Mouse (Mus musculus): ENCODE data around the gene Otof. TPM values are rescaled to one million over a fixed set of nuclear protein-coding genes. Genes with fewer than 3 reads are reported as not detected.

The Otof gene
- total RNA-seq (2022), result 10 to 100 TPM; 16.0 to 20.1 (median 18.2) TPM

DNA sequence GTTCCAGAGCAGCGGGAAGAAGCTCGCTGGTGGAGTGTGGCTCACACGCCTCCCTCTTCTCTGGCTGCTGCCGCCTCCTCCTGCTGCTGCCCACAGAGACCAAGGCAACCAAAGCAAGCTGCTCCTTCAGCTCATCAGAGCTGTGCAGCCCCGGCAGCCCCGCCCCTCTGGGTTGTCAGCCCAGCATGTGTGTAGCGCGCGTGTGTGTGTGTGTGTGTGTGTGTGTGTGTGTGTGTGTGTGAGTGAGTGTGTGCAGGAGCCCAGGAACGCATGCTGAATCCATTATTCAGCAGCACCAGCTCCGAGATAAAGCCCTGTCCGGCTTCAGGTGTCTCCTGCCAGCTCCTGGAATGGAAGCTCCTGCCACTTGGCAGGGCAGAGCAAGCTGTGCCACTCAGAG is at the start of gene Otof:
TSS of gene Otof (minus strand) at position 112 of the 400 bp plus-strand sequence.
- DNase-seq (ENCODE audit: low spot score in 2 of 2), result peak; percentile 27 to 79

DNA sequence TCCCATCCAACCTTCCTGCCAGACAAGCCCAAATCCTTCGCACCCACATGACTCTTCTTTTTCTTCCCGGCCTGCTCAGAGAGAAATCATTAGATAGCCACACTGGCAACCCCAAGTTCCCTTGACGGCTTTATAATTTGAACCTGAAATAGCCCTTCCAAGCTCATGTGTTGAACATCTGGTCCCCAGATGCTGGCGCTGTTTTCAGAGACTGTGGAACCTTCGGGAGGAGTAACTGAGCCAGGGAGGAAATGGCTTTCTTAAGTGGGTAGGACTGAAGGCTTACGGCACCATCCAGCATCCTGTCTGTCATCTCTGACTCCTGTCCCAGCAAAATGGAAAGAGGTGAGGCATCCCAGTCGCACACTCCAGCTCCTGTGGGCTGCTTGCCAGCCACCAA is 35.6 kb upstream of the Otof start:
- DNase-seq (ENCODE audit: low spot score in 2 of 2), result no peak

DNA sequence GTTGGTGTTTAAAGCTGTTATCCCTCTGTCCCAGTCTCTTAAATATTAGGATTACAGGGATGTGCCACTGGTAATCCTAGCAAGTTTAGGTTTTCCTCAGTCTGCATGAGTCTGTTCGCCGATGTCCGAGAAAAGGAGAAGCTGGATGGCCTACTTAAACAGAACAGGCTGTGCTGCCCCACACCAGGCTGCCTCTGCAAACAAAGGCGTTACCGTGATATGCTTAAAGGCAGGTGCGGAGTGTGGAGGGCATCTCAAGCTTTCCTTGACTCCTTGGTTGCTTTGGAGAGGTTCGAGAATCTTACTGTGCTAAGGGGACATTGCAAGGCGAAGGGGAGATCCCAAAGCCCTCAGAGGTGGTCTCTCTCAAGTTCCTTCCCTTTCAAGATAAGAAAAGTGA is 35.1 kb upstream of the Otof start:
- DNase-seq (ENCODE audit: low spot score in 2 of 2), result no peak

DNA sequence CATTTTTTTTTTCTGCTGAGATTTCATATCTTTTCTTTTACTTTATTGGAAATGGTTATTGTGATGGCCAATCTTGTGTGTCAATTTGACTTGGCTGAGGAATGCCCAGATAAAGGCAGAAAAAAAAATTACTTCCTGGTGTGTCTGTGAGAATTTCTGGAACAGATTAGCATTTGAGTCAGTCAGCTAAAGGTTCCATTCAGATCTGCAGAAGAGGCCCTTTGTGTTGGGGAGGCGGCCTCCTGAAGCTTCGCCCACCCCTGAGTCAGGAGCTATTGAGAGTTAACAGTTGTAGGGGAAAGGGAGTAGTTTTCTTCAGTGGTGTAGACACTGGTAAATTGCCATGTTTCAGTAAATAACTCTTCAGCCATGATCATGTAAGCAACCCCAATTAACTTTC is 33.6 kb upstream of the Otof start:
- no peak for DNase-seq (ENCODE audit: low spot score in 2 of 2)

DNA sequence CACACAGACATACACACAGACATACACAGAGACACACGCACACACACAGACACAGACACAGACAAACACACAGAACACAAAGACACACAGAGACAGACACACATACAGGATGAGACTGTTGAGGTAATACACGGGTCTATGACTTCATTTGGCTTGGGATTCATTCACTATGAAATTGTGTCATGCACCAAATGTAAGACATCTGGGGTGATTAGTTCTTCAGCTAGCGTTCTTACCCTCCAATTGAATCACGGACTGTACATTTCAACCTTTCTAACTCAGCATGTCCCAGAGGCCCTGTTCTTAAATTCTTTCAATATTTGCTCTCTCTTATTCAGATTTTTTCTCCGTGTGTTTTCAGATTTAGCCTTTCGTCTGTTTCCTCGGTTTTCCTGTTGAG is 32.9 kb upstream of the Otof start:
- DNase-seq (ENCODE audit: low spot score in 2 of 2), result no peak

DNA sequence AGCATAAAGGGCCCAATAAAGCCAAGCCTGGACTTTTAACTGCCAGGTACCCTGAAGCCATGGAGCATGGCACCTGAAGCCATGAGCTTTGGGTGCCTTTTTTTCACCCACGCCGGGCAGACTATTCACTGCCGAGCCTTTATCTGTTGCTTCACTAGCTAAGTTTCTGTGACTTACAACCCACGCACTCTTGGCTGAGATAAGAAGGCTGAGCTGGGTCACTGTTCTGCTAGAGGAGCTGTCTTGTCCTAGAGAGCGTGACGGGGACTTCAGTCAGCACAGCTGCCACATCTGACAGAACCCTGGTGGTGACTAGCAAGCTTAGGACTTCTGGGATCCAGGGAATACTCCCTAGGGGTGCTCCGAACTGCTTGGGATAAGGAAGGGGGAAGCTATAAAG is 32.0 kb upstream of the Otof start:
- DNase-seq (ENCODE audit: low spot score in 2 of 2), result no peak

DNA sequence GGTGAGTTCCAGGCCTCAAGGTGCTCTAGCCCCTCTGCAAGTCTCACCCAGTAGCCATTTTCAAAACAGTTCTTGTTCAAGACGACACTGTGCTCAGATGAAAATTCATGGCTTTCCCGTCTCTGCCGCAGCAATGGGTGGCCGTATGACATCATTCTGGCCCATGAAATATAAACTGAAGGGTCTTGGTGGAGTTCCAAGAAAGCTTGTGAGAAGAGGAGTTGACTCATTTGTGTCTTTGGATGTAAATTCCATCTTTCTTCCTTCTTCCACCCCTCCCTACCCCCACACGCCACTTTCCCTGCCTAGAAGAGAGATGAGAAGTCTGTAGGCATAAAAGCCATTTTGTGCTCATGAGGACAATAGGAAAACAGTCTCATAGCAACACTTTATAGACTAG is 29.1 kb upstream of the Otof start:
- DNase-seq (ENCODE audit: low spot score in 2 of 2), result no peak

DNA sequence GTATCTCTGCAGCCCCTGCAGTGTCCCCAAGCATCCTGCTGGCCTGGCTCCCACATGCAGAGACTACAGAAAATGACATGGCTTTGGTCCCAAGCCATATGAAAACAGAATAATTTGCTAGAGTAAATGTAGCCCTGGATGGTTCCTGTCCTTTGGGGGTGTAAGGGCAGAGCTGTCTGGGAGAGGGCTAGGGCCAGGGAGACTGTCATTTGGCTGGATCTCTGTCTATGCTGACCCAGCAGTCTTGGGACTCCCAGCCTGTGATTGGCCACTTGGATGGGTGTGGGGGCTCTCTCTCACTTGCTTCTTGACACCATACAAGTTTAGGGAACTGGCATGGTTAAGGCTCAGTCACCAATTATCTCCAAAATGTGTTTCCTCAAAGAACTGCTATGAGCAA is 28.5 kb upstream of the Otof start:
- DNase-seq (ENCODE audit: low spot score in 2 of 2), result no peak

DNA sequence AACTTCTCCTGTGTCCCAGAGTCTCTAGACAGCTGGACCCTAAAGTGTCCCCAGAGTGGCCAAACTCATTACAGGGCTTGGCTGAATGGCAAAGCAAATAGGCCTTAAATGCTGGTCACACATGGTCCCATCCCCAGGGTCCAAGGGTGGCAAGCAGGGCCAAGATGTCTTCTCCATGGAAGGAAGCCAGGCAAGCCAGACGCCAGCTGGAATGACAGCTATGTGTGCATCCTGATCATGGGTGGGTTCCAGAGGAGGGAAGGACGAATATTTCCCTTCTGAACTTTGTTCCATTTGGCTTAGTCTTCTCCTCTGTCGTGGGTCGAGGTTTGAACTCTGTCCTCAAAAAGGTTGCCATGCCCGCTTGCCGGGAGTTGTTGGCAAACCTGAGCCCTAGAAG is 23.4 kb upstream of the Otof start:
- DNase-seq (ENCODE audit: low spot score in 2 of 2), result no peak

DNA sequence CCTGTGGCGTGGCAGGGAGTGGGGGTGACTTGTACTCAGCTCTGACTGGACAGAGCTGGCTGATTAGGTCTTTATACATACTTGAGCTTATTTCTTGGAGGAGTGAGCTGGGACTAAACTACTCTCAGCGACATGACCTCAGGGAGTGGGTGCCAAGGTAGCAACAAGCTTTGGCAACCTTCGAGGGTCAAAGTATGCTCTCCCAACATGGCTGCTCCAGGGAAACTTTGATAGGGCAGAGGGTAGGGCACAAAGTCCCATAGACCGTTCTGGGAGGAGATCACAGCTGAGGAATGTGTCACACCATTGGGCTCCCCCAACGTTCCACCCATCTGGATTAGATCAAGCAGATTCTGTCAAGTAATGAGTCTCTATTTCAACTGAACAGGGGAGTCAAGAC is 22.9 kb upstream of the Otof start:
- no peak for DNase-seq (ENCODE audit: low spot score in 2 of 2)

DNA sequence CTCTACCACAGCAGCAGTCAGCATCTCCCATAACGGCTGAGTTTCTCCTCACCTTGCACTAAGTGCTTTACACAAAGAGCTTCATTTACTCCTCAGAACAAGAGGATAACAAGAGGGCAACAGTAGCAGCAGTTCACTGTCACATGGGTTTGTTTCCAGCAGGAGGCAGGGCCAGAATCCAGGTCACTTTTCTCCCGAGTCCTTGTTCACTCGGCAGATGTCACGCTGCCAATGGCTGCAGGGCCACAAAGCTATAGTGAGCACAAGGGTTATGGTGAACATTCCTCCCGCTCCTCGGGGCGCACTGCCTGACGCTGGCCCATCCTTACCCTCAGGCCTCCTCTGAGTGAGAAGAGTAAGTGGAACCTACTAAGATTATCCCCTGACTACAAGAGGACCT is 21.8 kb upstream of the Otof start:
- no peak for DNase-seq (ENCODE audit: low spot score in 2 of 2)

DNA sequence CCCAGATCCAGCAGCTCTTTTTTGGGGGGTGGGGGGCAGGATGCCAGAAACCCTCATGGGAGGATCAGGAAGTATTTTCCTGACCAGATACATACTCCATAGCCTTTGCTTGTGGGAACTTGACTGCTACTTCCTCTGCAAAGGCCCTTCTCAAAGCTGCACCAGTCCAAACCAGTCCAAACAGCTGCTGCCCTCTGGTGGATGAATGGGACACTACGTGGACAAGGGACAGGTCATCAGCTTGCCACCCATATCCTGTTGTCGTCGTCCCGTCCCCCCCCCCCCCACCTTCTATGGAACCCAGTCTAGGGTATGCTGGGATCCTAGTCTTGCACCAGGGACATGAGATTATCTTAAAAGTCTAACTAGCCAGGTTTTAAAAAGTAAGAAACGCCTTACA is 20.6 kb upstream of the Otof start:
- DNase-seq (ENCODE audit: low spot score in 2 of 2), result peak; percentile 36 to 41

DNA sequence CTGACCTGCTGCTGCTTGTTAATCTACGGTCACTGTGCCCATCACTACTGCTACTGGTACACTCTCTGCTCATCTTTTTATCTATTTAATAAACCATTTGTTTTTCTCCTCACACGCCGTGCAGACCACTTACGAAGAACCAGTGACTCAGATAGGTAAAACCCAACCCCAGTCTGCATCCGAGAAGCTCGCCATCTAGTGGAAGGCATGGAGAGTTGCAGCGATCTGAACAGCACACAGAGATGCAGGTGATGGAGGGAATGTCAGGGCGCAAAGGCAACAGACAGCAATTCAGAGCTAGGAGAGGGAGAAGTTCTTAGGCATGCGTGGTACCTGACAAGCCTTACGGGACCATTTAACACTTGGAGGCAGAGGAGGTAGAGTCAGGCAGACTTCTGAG is 14.8 kb upstream of the Otof start:
- DNase-seq (ENCODE audit: low spot score in 2 of 2), result no peak

DNA sequence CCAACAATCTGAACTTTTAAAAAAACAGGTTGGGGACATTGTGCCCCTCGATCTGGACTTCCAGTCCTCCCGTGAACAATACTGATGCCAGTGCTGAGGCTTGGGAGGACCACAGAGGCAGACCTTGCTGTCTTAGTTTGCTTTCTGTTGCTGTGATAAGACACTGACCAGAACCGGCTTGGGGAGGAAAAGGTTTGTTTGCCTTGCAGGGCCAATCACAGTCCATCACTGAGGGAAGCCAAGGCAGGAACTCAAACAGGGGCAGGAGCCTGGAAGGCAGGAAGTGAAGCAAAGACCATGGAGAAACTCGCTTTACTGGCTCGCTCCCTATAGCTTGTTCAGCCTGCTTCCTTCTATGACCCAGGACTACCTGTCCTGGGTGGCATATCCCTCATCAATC is 10.4 kb upstream of the Otof start:
- DNase-seq (ENCODE audit: low spot score in 2 of 2), result no peak

DNA sequence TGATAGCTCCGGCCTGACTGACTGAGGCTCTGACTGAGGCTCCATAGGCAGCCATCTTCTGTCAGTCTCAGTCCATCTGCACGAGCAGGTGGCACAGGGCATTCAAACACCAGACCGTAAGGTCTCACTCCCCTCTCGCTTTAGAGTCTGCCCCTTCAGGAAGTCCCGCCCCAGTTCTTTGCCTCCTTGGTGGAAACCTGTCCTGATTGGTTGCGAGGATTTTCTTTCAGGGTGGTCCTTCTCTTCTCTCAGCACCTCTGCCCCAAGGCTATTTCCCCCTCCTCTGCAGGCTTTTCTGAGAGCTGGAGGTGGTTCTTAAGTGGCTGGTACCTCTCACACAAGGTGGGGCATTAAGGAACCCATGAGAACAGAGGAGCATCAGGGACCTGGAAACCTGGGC is 8.7 kb upstream of the Otof start:
- DNase-seq (ENCODE audit: low spot score in 2 of 2), result no peak

DNA sequence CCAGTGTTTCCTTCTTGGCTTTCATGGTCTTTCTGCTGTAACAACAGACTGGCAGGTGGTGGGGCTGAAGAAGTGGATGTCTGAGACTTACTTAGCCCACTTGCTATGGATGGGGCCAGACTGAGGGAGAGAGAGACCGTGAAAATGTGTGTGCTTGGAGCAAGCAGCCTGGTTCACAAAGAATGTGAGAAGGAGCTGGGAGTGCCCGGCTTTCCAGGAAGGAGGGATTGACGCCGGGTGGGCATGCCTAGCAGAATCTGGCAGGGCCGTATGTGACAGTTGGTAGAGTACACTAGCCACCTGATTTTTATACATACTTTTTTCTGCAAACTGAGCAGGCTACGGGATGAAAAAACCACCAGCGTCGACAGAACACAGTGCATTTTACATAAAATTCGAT is 4.6 kb upstream of the Otof start:
- no peak for DNase-seq (ENCODE audit: low spot score in 2 of 2)

DNA sequence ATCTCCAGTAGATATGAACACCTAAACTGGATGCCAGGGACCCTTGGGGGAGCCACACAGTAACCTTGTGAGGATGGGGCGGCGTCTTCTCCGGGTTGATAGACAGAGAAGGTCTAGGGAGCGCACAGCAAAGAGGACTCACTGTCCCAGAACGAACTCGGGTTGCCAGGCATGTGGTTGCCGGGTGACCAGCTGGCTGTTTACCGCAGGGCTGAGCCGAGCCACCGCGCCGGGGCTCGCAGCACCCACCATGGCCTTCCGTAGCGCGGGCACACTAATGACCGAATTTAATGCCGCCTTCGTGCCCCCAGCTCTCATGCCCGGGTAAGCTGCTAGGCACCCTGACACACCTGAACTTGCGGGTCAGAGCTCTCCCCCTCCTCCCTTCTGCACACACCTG is 4.1 kb upstream of the Otof start, which contains the start of gene 1700001C02Rik:
TSS of gene 1700001C02Rik (plus strand) at position 187 of the 400 bp plus-strand sequence.
- DNase-seq (ENCODE audit: low spot score in 2 of 2), result no peak

DNA sequence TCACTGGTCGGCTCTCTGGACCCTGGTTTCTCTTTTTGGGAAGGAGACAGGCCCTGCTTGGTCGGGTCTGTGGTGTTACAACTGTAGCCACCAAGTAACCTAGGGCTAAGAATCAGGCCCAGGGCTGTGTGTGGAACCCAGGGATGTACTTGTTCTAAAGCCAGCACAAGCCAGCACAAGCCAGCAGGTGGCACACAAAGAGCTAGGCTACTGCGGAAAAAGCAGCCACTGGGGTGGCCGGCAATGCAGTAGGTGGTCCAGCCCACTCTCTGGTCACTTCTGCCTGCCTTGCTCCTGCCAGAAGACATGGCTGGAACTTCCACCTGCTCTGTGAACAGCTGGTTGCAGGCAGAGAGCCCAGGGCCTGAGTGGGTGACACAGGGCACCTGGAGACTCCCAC is 1.6 kb downstream of the Otof start:
- DNase-seq (ENCODE audit: low spot score in 2 of 2), result no peak

DNA sequence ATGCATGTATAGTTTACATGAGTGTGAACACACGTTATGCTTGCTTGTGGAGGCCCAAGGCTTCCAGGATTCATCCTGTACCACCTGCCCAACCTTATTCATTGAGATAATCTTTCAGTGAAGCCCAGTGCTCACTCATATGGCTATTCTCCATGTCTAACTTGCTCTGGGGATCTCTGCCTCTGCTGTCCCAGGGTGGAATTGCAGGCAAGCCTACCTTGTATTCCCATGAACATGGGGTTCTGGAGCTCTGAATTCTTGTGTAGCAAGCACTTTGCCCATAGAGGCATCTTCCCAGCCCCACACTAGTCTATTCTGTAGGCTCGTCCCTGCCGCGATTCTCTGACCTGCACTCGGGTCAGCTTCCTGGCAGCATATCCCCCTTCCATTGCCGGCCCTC is 5.7 kb downstream of the Otof start:
- DNase-seq (ENCODE audit: low spot score in 2 of 2), result no peak

DNA sequence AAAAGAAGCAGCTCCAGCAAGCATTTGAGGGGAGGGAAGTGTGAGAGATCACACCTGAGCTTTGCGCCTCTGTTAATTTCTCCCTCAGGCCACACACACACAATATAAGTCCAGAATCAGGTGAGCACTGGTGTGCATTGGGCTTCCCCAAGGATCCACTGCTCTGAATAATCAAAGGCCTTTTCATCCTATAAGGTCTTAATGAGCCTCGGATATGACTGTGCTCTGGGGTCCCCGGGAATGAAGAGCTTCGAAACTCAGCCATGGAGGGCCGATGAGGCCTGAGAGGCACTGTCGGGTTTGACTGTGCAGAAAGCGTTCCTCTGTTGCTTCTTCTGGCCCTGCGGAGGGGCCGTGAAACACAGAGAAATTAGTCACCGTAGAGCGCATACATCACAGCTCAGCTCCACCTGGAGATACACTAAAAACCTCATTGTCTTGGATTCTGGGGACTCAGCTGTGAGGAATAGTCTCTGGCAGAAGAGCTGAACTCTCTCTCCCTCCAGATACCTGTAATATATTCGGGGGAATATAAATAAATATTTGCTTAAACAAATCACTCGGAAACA is 17.3 kb downstream of the Otof start:
- no peak for DNase-seq (ENCODE audit: low spot score in 2 of 2)

DNA sequence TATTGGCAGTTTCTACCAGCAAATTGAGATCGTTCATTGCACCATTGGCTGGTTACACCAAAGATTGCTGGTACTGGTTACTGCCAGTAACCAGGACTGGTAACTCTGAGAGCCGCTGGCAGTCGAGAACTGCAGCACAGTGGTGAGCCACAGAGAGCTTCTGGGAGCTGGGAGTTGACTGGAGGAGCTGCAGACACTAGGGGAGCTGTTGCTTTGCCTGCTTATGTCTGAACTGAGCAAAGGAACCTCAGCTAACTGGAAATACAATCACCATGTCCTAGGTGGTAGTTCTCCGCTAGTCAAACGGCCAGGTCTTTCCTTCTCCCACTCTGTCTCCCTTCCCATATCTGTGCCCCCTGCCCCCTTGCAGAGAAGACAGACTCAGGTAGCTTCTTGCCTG is 19.5 kb downstream of the Otof start:
- no peak for DNase-seq (ENCODE audit: low spot score in 2 of 2)

DNA sequence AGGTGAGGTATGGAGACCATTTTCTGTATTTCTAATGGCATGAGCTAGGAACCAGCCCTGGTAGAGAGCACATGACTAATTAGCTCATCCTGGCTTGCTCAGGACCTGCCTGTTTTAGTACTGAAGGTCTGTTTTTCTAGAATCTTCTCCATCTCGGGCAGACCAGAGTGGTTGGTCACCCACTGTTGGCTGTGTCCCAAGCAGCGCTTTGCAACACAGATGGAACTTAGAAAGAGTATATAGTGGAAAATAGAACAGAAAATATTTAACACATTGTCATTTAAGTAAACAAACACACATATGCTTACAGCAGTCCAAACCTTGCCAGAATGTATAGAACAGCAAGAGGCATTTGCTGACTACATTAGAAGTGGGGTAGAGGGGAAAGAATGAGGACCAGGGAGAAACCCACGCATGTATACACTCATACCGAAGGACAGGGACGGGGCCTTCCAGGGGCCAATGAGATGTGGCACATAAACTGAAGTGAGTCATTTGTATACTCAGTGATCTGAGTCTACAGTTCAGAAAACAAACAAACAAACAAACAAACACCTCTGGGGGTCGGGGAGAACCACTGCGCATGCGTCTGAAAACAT is 21.3 kb downstream of the Otof start:
- DNase-seq (ENCODE audit: low spot score in 2 of 2), result no peak

DNA sequence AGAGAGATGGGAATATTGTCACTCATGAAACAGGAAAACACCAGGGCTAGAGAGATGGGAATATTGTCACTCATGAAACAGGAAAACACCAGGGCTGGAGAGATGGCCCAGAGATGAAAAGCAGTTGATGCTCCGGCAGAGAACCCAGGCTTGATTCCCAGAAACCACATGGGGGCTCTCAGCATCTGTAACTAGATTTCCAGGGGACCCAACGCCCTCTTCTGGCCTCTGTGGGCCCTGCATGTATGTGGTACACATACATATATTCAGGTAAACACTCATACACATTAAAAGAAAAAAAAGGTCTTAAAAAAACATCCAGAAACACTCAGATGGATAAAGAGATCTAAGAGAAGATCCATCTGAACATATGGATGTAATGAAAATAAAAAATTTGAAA is 22.8 kb downstream of the Otof start:
- no peak for DNase-seq (ENCODE audit: low spot score in 2 of 2)

DNA sequence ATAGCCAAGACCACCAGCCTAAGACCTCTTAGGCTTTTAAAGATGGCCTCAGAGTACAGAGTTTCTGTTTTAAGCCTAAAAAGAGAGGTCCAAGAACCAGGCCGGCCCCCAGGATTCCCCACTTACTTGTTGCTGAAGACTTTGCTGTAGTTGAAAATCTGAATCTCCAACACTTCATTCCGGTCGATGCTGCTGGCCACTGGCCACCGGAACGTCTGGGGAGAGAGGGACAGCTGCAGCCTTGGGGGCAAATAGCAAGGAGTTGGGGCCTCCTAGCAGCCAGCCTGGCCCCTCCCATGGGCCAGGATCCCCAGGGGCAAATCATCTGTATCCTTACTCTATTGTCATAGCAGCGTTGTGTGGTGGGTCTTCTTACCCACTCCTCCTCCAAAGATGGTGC is 34.3 kb downstream of the Otof start:
- DNase-seq (ENCODE audit: low spot score in 2 of 2), result no peak

All from left cerebral cortex, adult 8-10 months (tissue).